Mouse (Mus musculus): ENCODE measurements at regions not wholly inside any gene's neighbourhood (a gene's known extent, or its start where the extent isn't known, plus 50 kb on each side); places are given as distances from the start of the nearest gene placed in this dataset.

DNA sequence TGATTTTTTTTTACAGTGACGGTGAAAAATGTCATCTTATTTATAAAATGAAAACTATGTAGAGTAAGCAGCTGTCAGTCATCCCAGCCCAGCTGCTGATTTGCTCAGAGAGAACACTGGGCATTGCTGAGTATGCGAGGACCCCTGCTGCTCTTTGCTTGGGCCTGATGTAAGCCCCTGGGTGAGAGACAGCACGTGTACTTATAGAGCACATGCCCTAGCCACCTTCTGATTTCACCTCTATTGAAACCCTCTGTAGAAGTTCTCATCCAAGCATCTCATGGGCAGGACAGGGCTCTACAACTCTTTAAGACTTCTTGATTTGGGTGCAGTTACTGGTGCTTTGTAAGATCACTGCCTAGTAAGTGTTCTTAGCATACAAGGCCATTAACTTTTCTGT, 182.2 kb downstream of the Rab11fip2 start:
- DNase-seq (ENCODE audit: low read depth, low spot score) = no peak
- H3K4me1 ChIP-seq (ENCODE audit: control insufficient read depth in 1 of 2, insufficient read depth in 2 of 2, low read length in 2 of 2) = no peaks in the 10 kb centered on the region
- no peak overlapping the region for H3K4me3 ChIP-seq (ENCODE audit: control insufficient read depth in 1 of 2, insufficient read depth in 1 of 2, low read depth in 2 of 2, low read length in 2 of 2)
- H3K27ac ChIP-seq (ENCODE audit: control insufficient read depth, low read depth, low read length) = no peak overlapping the region
- H3K36me3 ChIP-seq (ENCODE audit: control insufficient read depth in 1 of 2, insufficient read depth in 2 of 2, low read length in 2 of 2) = no peaks in the 10 kb centered on the region
- TF ChIP-seq POLR2A (IDR thresholded peaks at IDR 0.05; ENCODE audit: control insufficient read depth in 1 of 2, insufficient read depth in 1 of 2, low read depth in 1 of 2, low read length in 2 of 2, poor library complexity in 1 of 2) = no peak
- no peak for TF ChIP-seq MYC (IDR thresholded peaks at IDR 0.05; ENCODE audit: low read depth, low read length)
- no peak for TF ChIP-seq ZC3H11A (IDR thresholded peaks at IDR 0.05; ENCODE audit: low read depth, low read length)
- TF ChIP-seq MAZ (IDR thresholded peaks at IDR 0.05; ENCODE audit: low read depth, low read length) = no peak
- no peak for TF ChIP-seq MXI1 (IDR thresholded peaks at IDR 0.05; ENCODE audit: low read depth, low read length)
- TF ChIP-seq CHD1 (IDR thresholded peaks at IDR 0.05; ENCODE audit: low read depth, low read length) = no peak
- TF ChIP-seq SMC3 (IDR thresholded peaks at IDR 0.05; ENCODE audit: low read depth, low read length) = no peak
- TF ChIP-seq MAFK (IDR thresholded peaks at IDR 0.05; ENCODE audit: borderline replicate concordance, low read depth, low read length) = no peak
- no peak for TF ChIP-seq NELFE (IDR thresholded peaks at IDR 0.05; ENCODE audit: low read depth, low read length)
- no peak for TF ChIP-seq NRF1 (IDR thresholded peaks at IDR 0.05; ENCODE audit: insufficient read depth, low read depth, low read length, poor library complexity, severe bottlenecking)
- no peak for TF ChIP-seq RAD21 (IDR thresholded peaks at IDR 0.05; ENCODE audit: low read depth, low read length)
- no peak for TF ChIP-seq EP300 (IDR thresholded peaks at IDR 0.05; ENCODE audit: low read depth in 1 of 2, low read length in 2 of 2)
- TF ChIP-seq BHLHE40 (IDR thresholded peaks at IDR 0.05; ENCODE audit: borderline replicate concordance, low read depth, low read length) = no peak
- no peak for TF ChIP-seq HCFC1 (IDR thresholded peaks at IDR 0.05; ENCODE audit: low read depth, low read length)
- TF ChIP-seq E2F4 (IDR thresholded peaks at IDR 0.05; ENCODE audit: borderline replicate concordance, low read depth, low read length) = no peak
- no peak for TF ChIP-seq GATA1 (IDR thresholded peaks at IDR 0.05; ENCODE audit: low read depth, low read length)
- no peak for TF ChIP-seq RCOR1 (IDR thresholded peaks at IDR 0.05; ENCODE audit: low read depth, low read length)
- no peak for TF ChIP-seq ZNF384 (IDR thresholded peaks at IDR 0.05; ENCODE audit: low read depth, low read length)
- TF ChIP-seq UBTF (IDR thresholded peaks at IDR 0.05; ENCODE audit: borderline replicate concordance, insufficient read depth, low read depth, low read length) = no peak
- peaks cover 0 to 1% of the 10 kb centered on the region in 2 experiments; a peak in 1 of 4 replicates for H3K27me3 ChIP-seq (ENCODE audit: control insufficient read depth in 1 of 2, insufficient read depth in 2 of 2, low read length in 2 of 2)
- H3K9me3 ChIP-seq (replicated peaks; ENCODE audit: insufficient read depth, low read length) = no peaks in the 10 kb centered on the region
- H3K9ac ChIP-seq (ENCODE audit: control insufficient read depth, low read depth, low read length, poor library complexity, severe bottlenecking) = no peak overlapping the region
- H3K79me2 ChIP-seq (ENCODE audit: control insufficient read depth, insufficient read depth, low read length, poor library complexity) = no peaks in the 10 kb centered on the region

DNA sequence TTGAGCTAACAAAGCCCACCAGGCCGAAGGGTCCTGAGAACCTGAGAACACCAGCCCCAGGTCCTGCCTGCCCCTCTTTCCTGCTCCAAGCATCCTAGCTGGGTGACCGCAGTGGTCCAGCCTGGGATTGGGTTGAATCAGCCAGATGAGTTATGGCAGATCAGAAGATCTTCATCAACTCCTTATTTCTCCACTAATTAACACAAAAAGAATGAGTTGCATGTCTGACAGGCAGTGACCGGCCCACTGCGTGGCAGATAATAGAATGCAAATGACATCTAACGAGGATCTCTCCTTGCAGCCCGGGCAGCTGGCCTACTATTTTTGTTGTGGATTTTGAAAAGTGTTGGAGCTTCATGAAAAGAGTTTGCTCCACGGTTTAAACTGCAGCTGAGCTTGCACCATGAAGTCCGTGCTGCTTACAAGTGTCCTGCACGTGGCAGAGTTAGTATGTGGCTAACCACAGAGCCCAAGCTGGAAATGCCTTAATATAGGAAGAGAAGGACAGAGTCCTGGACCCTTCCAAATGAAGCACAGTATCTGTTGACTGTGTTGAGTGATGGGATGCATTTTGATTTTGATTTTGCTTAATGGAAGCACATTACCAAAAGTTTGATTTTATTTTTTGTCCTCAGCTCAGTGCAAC, 158.9 kb downstream of the Rab11fip2 start:
- H3K79me2 ChIP-seq (ENCODE audit: control insufficient read depth, insufficient read depth, low read length, poor library complexity) = no peaks in the 10 kb centered on the region
- H3K27me3 ChIP-seq (ENCODE audit: control insufficient read depth in 1 of 2, insufficient read depth in 2 of 2, low read length in 2 of 2) = no peaks in the 10 kb centered on the region; a peak in 2 of 4 replicates
- H3K9me3 ChIP-seq (replicated peaks; ENCODE audit: insufficient read depth, low read length) = no peaks in the 10 kb centered on the region
- H3K9ac ChIP-seq (ENCODE audit: control insufficient read depth, low read depth, low read length, poor library complexity, severe bottlenecking) = no peak overlapping the region
- no peak overlapping the region for H3K27ac ChIP-seq (ENCODE audit: control insufficient read depth, low read depth, low read length)
- H3K4me1 ChIP-seq (ENCODE audit: control insufficient read depth in 1 of 2, insufficient read depth in 2 of 2, low read length in 2 of 2) = no peaks in the 10 kb centered on the region
- H3K36me3 ChIP-seq (ENCODE audit: control insufficient read depth in 1 of 2, insufficient read depth in 2 of 2, low read length in 2 of 2) = no peaks in the 10 kb centered on the region
- DNase-seq (ENCODE audit: low read depth, low spot score) = no peak
- no peak overlapping the region for H3K4me3 ChIP-seq (ENCODE audit: control insufficient read depth in 1 of 2, insufficient read depth in 1 of 2, low read depth in 2 of 2, low read length in 2 of 2)
- TF ChIP-seq MAZ (IDR thresholded peaks at IDR 0.05; ENCODE audit: low read depth, low read length) = no peak
- no peak for TF ChIP-seq CHD2 (IDR thresholded peaks at IDR 0.05; ENCODE audit: low read length)
- no peak for TF ChIP-seq MAFK (IDR thresholded peaks at IDR 0.05; ENCODE audit: borderline replicate concordance, low read depth, low read length)
- no peak for TF ChIP-seq ELF1 (IDR thresholded peaks at IDR 0.05; ENCODE audit: low read depth, low read length)
- TF ChIP-seq CHD1 (IDR thresholded peaks at IDR 0.05; ENCODE audit: low read depth, low read length) = no peak
- TF ChIP-seq NRF1 (IDR thresholded peaks at IDR 0.05; ENCODE audit: insufficient read depth, low read depth, low read length, poor library complexity, severe bottlenecking) = no peak
- TF ChIP-seq CTCF (IDR thresholded peaks at IDR 0.05 in 2 of 3, conservative IDR thresholded peaks at IDR 0.05 in 1 of 3; ENCODE audit: control insufficient read depth in 1 of 3, insufficient read depth in 1 of 3, low read depth in 2 of 3, low read length in 3 of 3, poor library complexity in 1 of 3, severe bottlenecking in 1 of 3) = no peak
